Mouse (Mus musculus) urinary bladder, postnatal 36 days (tissue): ENCODE measurements around the gene Terf2.
A peak's percentile ranks its signal among the peaks of the same experiment; 100 is the strongest.

Source experiments
- DNase-seq, 2 experiments: peaks; one replicate each; pipeline ENCODE4 v3.0.0; 2022; ENCODE audit warnings: low spot score in 2 of 2, mixed read lengths in 1 of 2

Terf2 gene

GRCm38 (mm10) chr8:107096366-107097036, at the start of gene Terf2:
Gene Terf2 (minus strand): TSS chr8:107096547.
- DNase-seq = peak; percentile 86 to 95

GRCm38 (mm10) chr8:107143501-107143900, 47.2 kb upstream of the Terf2 start:
- DNase-seq = peak in 1 of 2 experiments; percentile 32

- DNase-seq = no peak
Observed at GRCm38 (mm10) chr8:107142539-107142938, 46.2 kb upstream of the Terf2 start.

GRCm38 (mm10) chr8:107139704-107140470, 43.5 kb upstream of the Terf2 start:
- peak; percentile 48 to 56 for DNase-seq

GRCm38 (mm10) chr8:107138338-107138737, 42.0 kb upstream of the Terf2 start:
- DNase-seq = no peak

GRCm38 (mm10) chr8:107137591-107137990, 41.2 kb upstream of the Terf2 start:
- no peak for DNase-seq

GRCm38 (mm10) chr8:107136003-107136612, 39.8 kb upstream of the Terf2 start:
- no peak for DNase-seq

- DNase-seq = peak in 1 of 2 experiments; percentile 24
Observed at GRCm38 (mm10) chr8:107133881-107134280, 37.5 kb upstream of the Terf2 start.

GRCm38 (mm10) chr8:107132581-107133491, 36.5 kb upstream of the Terf2 start:
- DNase-seq = peak; percentile 64 to 74

GRCm38 (mm10) chr8:107130028-107130427, 33.7 kb upstream of the Terf2 start:
- DNase-seq = no peak

- peak in 1 of 2 experiments; percentile 74 for DNase-seq
Observed at GRCm38 (mm10) chr8:107129171-107130025, 33.1 kb upstream of the Terf2 start.

- no peak for DNase-seq
Observed at GRCm38 (mm10) chr8:107124343-107124742, 28.0 kb upstream of the Terf2 start.

- no peak for DNase-seq
Observed at GRCm38 (mm10) chr8:107123063-107123614, 26.8 kb upstream of the Terf2 start.

- DNase-seq = no peak
Observed at GRCm38 (mm10) chr8:107121681-107122291, 25.4 kb upstream of the Terf2 start.

GRCm38 (mm10) chr8:107120806-107121205, 24.5 kb upstream of the Terf2 start:
- no peak for DNase-seq

- no peak for DNase-seq
Observed at GRCm38 (mm10) chr8:107119412-107119811, 23.1 kb upstream of the Terf2 start.

GRCm38 (mm10) chr8:107118803-107119233, 22.5 kb upstream of the Terf2 start:
- no peak for DNase-seq

- DNase-seq = peak in 1 of 2 experiments; percentile 40
Observed at GRCm38 (mm10) chr8:107117019-107117418, 20.7 kb upstream of the Terf2 start.

GRCm38 (mm10) chr8:107116023-107116422, 19.7 kb upstream of the Terf2 start:
- DNase-seq = peak; percentile 80 to 81

GRCm38 (mm10) chr8:107115008-107115320, 18.6 kb upstream of the Terf2 start:
- no peak for DNase-seq
